Mouse (Mus musculus) CH12F3 (cell line): ENCODE measurements around the gene Serpina1c.
"Not testable (repeated sequence)": the region's sequence is repeated elsewhere in the genome, so short reads cannot be mapped to it uniquely, and the experiment has no call there.

Source experiments
- in situ Hi-C: fragments of 300-500 bp; cut with MboI; formaldehyde crosslinking; loops from 2 replicates; pipeline ENCODE4 v1.14.3; 2020; ENCODE audit warnings: low sequenced_read_pairs

Gene Serpina1c

DNA sequence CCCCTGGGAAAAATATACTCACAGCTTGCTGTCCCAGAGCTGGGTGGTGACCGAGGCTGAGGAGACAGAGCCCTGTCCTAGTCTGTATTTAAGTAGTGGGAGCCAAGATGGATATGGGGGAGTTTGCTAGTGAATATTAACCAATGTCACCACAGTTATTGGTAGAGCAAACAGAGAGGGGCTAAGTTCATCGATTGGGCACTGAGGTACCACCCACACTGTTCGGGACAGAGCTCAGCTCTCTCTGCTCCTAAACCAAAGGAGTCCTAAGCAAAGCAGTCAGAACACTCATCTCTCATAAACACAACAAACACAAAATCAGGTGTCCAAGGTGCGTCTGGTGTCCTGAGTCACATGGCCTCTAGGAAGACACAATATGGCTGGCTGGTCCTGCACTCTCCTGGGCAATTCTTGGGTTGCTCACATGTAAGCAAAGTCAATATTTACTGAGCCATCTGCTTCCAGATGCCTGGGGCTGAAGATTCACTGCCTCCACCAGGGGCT lies at the start of gene Serpina1c:
Gene Serpina1c (minus strand): TSS at position 51 of the 504 bp plus-strand sequence.
- in situ Hi-C loops: not testable (repeated sequence)

DNA sequence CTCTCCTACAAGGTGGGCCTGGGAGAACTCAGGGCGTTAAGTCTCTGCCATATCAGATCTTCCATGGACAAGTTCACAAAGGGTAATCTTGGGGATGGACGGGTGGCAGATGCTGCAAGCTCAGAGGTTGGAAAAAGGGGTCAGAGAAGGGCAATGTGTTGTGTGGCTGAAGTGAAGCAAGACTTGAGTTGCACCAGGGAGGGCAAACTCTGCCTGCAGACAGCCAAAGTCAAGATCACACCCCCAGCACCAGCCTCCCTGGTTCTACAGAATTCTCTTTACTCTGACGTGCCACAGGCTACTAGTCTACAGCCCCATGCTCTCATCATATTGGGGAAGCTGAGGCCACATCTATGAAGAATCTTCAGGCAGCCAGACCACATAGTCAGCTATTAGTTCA lies 48.3 kb upstream of the Serpina1c start:
- in situ Hi-C loops: not testable (repeated sequence)

DNA sequence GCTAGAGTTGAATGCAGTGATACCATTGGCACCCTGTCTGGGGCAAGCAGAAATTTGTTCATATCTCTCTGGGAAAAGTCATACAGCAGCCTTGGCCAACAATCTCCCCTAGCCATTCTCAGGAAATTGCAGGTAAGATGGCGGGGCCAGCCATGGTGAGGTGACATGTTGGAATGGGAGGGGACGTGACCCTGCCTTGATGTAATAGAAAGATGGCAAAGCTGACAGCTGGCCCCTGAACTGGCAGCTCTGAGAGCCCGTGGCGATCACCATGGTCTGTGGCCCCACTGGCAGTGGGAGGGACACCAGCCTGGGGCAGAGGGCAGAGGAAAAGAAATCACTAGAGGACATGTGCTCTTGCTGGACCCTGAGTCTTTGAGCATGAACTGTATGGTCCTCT lies 41.6 kb upstream of the Serpina1c start:
- in situ Hi-C loops: no loop called here

DNA sequence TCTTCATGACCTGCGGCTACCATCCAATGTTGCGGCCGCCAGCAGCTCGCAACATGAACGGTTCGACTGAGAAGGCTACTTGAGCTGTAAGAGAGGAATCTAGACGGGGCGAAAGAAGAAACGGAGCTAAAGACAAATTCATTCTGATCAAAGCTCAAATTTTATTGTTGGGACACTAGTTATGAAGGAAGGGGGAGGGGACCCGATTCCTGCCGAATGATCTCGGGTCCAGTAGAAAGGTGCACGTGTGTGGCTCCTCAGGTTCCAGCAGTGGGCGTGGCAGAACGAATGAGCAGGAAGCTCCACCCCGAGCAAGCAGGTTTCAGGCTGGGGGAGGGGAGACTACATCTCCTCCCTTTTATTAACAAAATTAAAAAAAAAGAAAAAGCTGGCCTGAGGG lies 4.5 kb upstream of the Serpina1c start:
- in situ Hi-C loops: not testable (repeated sequence)

DNA sequence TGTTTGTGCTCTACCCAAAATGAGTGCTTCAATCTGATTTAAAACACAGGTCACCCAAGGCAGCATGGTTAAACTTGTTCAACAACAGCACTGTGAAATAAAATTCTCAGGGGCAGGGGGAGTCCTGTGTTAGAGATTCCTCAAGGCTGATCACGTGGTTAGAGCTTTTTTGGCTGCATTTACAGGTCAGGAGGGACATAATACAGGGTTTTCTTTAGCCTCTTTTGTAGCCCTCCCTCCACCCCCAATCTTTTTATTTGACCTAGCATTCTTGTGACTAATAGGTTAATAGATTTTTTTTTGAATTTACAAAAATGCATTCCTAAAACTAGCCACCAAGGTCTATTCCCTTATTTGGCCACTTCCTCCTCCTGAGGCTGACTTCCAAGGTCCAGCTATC lies 3.1 kb upstream of the Serpina1c start:
- in situ Hi-C loops: not testable (repeated sequence)

DNA sequence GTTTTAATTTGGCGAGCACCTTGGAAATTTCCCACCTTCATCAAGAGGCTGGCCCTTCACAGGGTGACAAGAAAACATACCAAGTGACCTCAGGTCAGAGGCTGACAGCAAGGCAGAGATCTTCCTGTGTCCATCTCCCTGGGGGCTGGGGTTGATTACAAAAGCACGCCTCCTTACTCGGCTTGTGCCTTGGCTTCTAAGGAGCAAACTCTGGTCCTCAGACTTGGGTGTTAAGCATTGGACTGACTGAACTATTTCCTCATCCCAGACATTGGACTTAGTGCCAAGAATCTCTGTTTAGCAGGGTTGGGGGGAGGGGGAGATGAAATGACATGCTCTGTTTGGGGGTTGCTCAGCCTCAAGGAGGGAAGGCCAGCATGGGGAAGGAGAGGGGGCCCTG lies 2.8 kb downstream of the Serpina1c start:
- in situ Hi-C loops: not testable (repeated sequence)

DNA sequence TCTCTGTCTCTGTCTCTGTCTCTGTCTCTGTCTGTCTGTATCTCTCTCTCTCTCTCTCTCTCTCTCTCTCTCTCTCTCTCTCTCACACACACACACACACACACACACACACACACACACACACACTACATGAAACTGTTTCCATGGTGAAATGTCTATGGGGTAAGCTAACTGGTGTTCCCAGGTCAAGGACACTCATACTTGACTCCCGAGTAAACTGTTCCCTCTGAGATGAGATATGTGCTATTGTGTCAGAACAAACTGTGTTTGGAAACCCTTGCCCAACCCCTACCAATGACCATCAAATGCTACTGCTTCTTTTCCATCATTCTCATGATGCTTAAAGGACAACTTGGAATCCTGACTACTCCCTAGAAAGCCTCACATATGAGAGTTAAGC lies 37.8 kb downstream of the Serpina1c start:
- in situ Hi-C loops: not testable (repeated sequence)

DNA sequence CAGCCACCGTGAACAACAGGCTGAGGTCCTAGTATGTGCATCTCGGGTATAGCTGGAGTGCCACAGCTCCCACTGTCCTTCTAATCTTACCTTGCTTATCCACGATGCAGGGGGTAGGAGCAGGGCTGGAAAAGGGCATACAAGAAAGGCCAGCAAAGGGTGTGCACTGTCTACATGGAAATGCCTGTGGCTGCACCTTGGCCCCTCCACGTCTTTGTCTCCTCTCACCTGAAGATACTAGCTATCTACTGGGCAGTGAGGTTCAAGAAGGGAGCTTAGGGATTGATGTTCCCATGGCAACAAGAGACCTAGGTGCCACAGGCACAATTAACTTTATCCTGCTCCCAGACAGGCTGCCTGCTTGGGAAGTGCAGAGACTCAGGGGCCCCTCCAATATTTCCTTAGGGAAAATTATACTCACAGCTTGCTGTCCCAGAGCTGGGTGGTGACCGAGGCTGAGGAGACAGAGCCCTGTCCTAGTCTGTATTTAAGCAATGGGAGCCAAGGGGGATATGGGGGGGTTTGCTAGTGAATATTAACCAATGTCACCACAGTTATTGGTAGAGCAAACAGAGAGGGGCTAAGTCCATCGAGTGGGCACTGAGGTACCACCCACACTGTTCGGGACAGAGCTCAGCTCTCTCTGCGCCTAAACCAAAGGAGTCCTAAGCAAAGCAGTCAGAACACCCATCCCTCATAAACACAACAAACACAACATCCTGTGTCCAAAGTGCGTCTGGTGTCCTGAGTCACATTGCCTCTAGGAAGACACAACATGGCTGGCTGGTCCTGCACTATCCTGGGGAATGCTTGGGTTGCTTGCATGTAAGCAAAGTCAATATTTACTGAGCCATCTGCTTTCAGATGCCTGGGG lies 41.3 kb downstream of the Serpina1c start, which contains the start of gene Serpina1a:
Gene Serpina1a (minus strand): TSS at position 462 of the 874 bp plus-strand sequence.
- in situ Hi-C loops: not testable (repeated sequence)

DNA sequence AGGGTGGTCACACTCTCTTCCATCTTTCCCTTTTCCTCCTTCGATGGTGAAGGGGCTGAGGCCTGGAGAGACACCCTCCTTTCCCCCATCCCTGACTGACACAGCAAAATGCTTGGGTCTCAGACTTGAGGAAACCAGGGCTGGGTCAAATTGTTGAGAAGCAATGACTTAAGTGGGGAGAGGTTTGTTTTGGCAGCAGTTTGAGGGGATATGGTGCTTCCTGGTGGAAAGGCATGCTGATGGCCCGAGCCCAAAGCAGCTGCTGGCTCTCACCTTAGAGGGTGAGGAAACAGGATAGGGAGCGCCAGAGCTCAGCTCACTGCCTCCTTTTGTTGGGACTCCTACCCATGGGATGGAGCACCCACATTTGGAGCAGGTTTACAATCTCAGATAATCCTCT lies 43.7 kb downstream of the Serpina1c start:
- in situ Hi-C loops: no loop called here

DNA sequence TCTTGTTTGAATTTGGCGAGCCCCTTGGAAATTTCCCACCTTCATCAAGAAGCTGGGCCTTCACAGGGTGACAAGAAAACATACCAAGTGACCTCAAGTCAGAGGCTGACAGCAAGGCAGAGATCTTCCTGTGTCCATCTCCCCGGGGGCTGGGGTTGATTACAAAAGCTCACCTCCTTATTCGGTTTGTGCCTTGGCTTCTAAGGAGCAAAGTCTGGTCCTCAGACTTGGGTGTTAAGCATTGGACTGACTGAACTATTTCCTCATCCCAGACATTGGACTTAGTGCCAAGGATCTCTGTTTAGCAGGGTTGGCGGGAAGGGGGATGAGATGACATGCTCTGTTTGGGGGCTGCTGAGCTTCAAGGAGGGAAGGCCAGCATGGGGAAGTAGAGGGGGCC lies 44.1 kb downstream of the Serpina1c start:
- in situ Hi-C loops: not testable (repeated sequence)

DNA sequence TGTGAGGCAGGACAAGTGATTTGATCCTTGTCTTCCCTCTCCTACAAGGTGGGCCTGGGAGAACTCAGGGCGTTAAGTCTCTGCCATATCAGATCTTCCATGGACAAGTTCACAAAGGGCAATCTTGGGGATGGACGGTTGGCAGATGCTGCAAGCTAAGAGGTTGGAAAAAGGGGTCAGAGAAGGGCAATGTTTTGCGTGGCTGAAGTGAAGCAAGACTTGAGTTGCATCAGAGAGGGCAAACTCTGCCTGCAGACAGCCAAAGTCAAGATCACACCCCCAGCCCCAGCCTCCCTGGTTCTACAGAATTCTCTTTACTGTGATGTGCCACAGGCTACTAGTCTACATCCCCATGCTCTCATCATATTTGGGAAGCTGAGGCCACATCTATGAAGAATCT lies 45.1 kb downstream of the Serpina1c start:
- in situ Hi-C loops: not testable (repeated sequence)

DNA sequence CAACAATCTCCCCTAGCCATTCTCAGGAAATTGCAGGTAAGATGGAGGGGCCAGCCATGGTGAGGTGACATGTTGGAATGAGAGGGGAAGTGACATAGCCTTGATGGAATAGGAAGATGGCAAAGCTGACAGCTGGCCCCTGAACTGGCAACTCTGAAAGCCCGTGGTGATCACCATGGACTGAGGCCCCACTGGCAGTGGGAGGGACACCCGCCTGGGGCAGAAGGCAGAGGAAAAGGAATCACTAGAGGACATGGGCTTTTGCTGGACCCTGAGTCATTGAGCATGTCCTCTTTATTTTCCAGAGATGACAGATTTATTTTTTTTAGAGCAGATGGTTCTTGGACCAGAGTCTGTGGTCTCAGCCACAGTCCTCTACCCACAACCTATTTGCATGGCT lies 51.7 kb downstream of the Serpina1c start:
- in situ Hi-C loops: not testable (repeated sequence)
